Mouse (Mus musculus) small intestine, adult 2 months (tissue): ENCODE measurements around the gene Rae1.

Experiments used
- CTCF ChIP-seq: fragments of 200-500 bp; IDR thresholded peaks from 2 replicates; pipeline ENCODE4 v1.5.1; 2012; ENCODE audit warnings: low read depth, mild to moderate bottlenecking, control low read depth, inconsistent platforms, low read length, moderate library complexity, mixed read lengths; ENCODE audit not compliant: insufficient replicate concordance, insufficient read length; ENCODE audit errors: extremely low read depth
- POLR2A ChIP-seq: fragments of 200-500 bp; IDR thresholded peaks from 2 replicates; pipeline ENCODE4 v1.6.1; 2012; ENCODE audit warnings: low read depth, mild to moderate bottlenecking, control low read depth, inconsistent platforms, low read length, moderate library complexity

- TF ChIP-seq CTCF (no peak), POLR2A (no peak)
Measured at GRCm38 (mm10) chr2:173037347-173037746, 37.4 kb downstream of the Rae1 start.
